ENCODE assay signal across 30 mouse cellular contexts in the genomic region with DNA sequence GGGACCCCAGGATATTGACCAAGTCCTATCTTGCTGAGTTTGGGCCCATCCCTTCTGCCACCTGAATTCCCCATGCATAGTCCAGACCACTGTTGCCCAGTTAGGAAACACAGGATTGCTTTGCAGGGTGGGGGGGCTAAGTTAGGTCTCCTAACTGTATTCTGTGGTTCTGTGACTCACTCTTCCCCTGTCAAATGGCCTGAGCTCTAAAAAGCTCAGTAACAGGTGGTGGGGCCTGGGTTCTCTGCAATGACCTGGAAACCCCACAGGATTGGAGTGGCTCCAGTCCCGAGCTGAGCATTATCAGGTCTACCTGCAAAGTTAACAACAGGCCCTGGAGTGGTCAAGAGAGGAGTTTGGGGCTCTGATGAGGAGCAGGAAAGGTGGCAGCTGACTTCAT. TPM values are rescaled to one million over a fixed set of nuclear protein-coding genes. Genes with fewer than 3 reads are reported as not detected.
DNase-seq lines count a peak whose midpoint lies in the region; ATAC-seq and TF ChIP-seq lines count a peak whose summit lies in the region.
"Had no signal": no experiment of that assay in that cellular context is flagged by ENCODE, and none has a peak within 500 bp of the region (broad histone marks: within the 10 kb centered on the region; RNA-seq: fewer than 3 reads in every experiment).

No protein-coding gene starts in this region.

- no peaks in the 10 kb centered on the region for H3K9me3 ChIP-seq in heart, embryonic 12.5 days (replicated peaks)
- H3K9me3 ChIP-seq in heart, embryonic 11.5 days (replicated peaks; ENCODE audit: control insufficient read depth, low read length) = no peaks in the 10 kb centered on the region
- H3K9me3 ChIP-seq in lung, postnatal 0 days (ENCODE audit: low read length) = no peaks in the 10 kb centered on the region
- no peaks in the 10 kb centered on the region for H3K9me3 ChIP-seq in embryonic facial prominence, embryonic 13.5 days
- H3K9me3 ChIP-seq in forebrain, embryonic 12.5 days = no peaks in the 10 kb centered on the region
- no peaks in the 10 kb centered on the region for H3K9me3 ChIP-seq in hindbrain, postnatal 0 days (ENCODE audit: low read length)
- H3K9me3 ChIP-seq: embryonic facial prominence, embryonic 12.5 days; hindbrain, embryonic 15.5 days; intestine, embryonic 15.5 days; limb, embryonic 13.5 days; midbrain, embryonic 12.5 days; neural tube, embryonic 13.5 days had no signal

- ATAC-seq in heart, embryonic 12.5 days (ENCODE audit: insufficient number of reproducible peaks, low FRiP score) = no peak
- no peak for ATAC-seq in heart, embryonic 11.5 days (replicated peaks; ENCODE audit: insufficient number of reproducible peaks, low FRiP score, low TSS enrichment)
- peak; percentile 16; the same call in 1 of the 2 replicates for ATAC-seq in lung, postnatal 0 days
- ATAC-seq in embryonic facial prominence, embryonic 13.5 days (ENCODE audit: insufficient number of reproducible peaks, insufficient read depth, low FRiP score, low TSS enrichment, low read depth) = no peak
- no peak for ATAC-seq in forebrain, embryonic 12.5 days (ENCODE audit: low FRiP score)
- ATAC-seq in hindbrain, postnatal 0 days = no peak
- ATAC-seq: forebrain, postnatal 0 days; intestine, embryonic 15.5 days had no signal

- peak; percentile 12 for DNase-seq in lung, postnatal 0 days (ENCODE audit: low spot score)
- no peak for DNase-seq in lung, postnatal 36 days
- DNase-seq in hindbrain, postnatal 0 days (ENCODE audit: low spot score) = no peak
- DNase-seq: adrenal gland, postnatal 10 days; B cell, adult 2 months; cerebellum, adult 11 months; cerebellum, adult 9-10 months; cerebellum, postnatal 36 days; forebrain, postnatal 0 days; gastrocnemius, postnatal 10 days; lung, postnatal 4 days; right cerebral cortex, postnatal 4 days; thymus, adult 18-20 months; thymus, postnatal 25 days had no signal

- no peaks in the 10 kb centered on the region for H3K36me3 ChIP-seq in heart, embryonic 12.5 days
- H3K36me3 ChIP-seq in heart, embryonic 11.5 days (ENCODE audit: control insufficient read depth, insufficient read depth, low read length) = no peaks in the 10 kb centered on the region
- no peaks in the 10 kb centered on the region for H3K36me3 ChIP-seq in lung, postnatal 0 days (ENCODE audit: insufficient read depth, low read length)
- no peaks in the 10 kb centered on the region for H3K36me3 ChIP-seq in embryonic facial prominence, embryonic 13.5 days
- H3K36me3 ChIP-seq in forebrain, embryonic 12.5 days (replicated peaks) = no peaks in the 10 kb centered on the region
- no peaks in the 10 kb centered on the region for H3K36me3 ChIP-seq in hindbrain, postnatal 0 days (ENCODE audit: insufficient read depth, low read length)
- H3K36me3 ChIP-seq: embryonic facial prominence, embryonic 12.5 days; hindbrain, embryonic 15.5 days; intestine, embryonic 15.5 days; limb, embryonic 13.5 days; midbrain, embryonic 12.5 days; neural tube, embryonic 13.5 days had no signal

- TF ChIP-seq CTCF in lung, postnatal 0 days (IDR thresholded peaks at IDR 0.05) = no peak
- no peak for TF ChIP-seq CTCF in hindbrain, postnatal 0 days (IDR thresholded peaks at IDR 0.05; ENCODE audit: low read depth)

- H3K27ac ChIP-seq in heart, embryonic 12.5 days (ENCODE audit: poor library complexity, severe bottlenecking) = no peak overlapping the region
- H3K27ac ChIP-seq in heart, embryonic 11.5 days (ENCODE audit: low read depth, low read length) = no peak overlapping the region
- H3K27ac ChIP-seq in lung, postnatal 0 days (ENCODE audit: low read length) = peak overlapping the region; percentile 59
- H3K27ac ChIP-seq in embryonic facial prominence, embryonic 13.5 days = peak overlapping the region; percentile 4; the same call in 1 of the 2 replicates
- H3K27ac ChIP-seq in forebrain, embryonic 12.5 days = no peak overlapping the region
- no peak overlapping the region for H3K27ac ChIP-seq in hindbrain, postnatal 0 days
- H3K27ac ChIP-seq: embryonic facial prominence, embryonic 12.5 days; hindbrain, embryonic 15.5 days; intestine, embryonic 15.5 days; layer of hippocampus, adult 2 months; left cerebral cortex, adult 2 months; limb, embryonic 13.5 days; midbrain, embryonic 12.5 days; neural tube, embryonic 13.5 days; stomach, postnatal 0 days had no signal

- TF ChIP-seq EP300 in lung, postnatal 0 days (IDR thresholded peaks at IDR 0.05) = no peak

- peak overlapping the region; percentile 10; the same call in 1 of the 2 replicates for H3K4me2 ChIP-seq in heart, embryonic 12.5 days
- no peak overlapping the region for H3K4me2 ChIP-seq in heart, embryonic 11.5 days
- H3K4me2 ChIP-seq in lung, postnatal 0 days (replicated peaks; ENCODE audit: low read depth, low read length) = no peak overlapping the region
- H3K4me2 ChIP-seq in embryonic facial prominence, embryonic 13.5 days = no peak overlapping the region
- no peak overlapping the region for H3K4me2 ChIP-seq in forebrain, embryonic 12.5 days
- no peak overlapping the region for H3K4me2 ChIP-seq in hindbrain, postnatal 0 days (ENCODE audit: low read depth, low read length)
- H3K4me2 ChIP-seq: embryonic facial prominence, embryonic 12.5 days; hindbrain, embryonic 15.5 days; intestine, embryonic 15.5 days; limb, embryonic 13.5 days; liver, embryonic 11.5 days; midbrain, embryonic 12.5 days; neural tube, embryonic 13.5 days had no signal

- no peaks in the 10 kb centered on the region for H3K27me3 ChIP-seq in heart, embryonic 12.5 days (replicated peaks)
- H3K27me3 ChIP-seq in heart, embryonic 11.5 days (ENCODE audit: control insufficient read depth, insufficient read depth, low read length) = no peaks in the 10 kb centered on the region
- no peaks in the 10 kb centered on the region; the same call in 1 of the 2 replicates for H3K27me3 ChIP-seq in lung, postnatal 0 days (replicated peaks; ENCODE audit: insufficient read depth, low read length)
- H3K27me3 ChIP-seq in embryonic facial prominence, embryonic 13.5 days = no peaks in the 10 kb centered on the region
- 0 out of 2 replicates have a peak, but pooled peaks cover 3% of the 10 kb centered on the region for H3K27me3 ChIP-seq in forebrain, embryonic 12.5 days
- H3K27me3 ChIP-seq in hindbrain, postnatal 0 days (ENCODE audit: insufficient read depth, low read length) = no peaks in the 10 kb centered on the region
- H3K27me3 ChIP-seq: embryonic facial prominence, embryonic 12.5 days; hindbrain, embryonic 15.5 days; intestine, embryonic 15.5 days; limb, embryonic 13.5 days; megakaryocyte, embryonic 14.5 days; neural tube, embryonic 13.5 days had no signal

- H3K9ac ChIP-seq in heart, embryonic 12.5 days = no peak overlapping the region
- no peak overlapping the region for H3K9ac ChIP-seq in heart, embryonic 11.5 days (ENCODE audit: low read depth, low read length)
- H3K9ac ChIP-seq in lung, postnatal 0 days (replicated peaks; ENCODE audit: low read depth) = no peak overlapping the region
- no peak overlapping the region for H3K9ac ChIP-seq in embryonic facial prominence, embryonic 13.5 days
- H3K9ac ChIP-seq in forebrain, embryonic 12.5 days = no peak overlapping the region
- no peak overlapping the region for H3K9ac ChIP-seq in hindbrain, postnatal 0 days (replicated peaks; ENCODE audit: low read length)
- H3K9ac ChIP-seq: embryonic facial prominence, embryonic 12.5 days; forebrain, postnatal 0 days; hindbrain, embryonic 15.5 days; intestine, embryonic 15.5 days; limb, embryonic 13.5 days; midbrain, embryonic 12.5 days; neural tube, embryonic 13.5 days had no signal

- peaks cover 29% of the 10 kb centered on the region for H3K4me1 ChIP-seq in heart, embryonic 12.5 days (replicated peaks)
- peaks cover 14% of the 10 kb centered on the region for H3K4me1 ChIP-seq in heart, embryonic 11.5 days (ENCODE audit: control insufficient read depth, insufficient read depth, low read length)
- peaks cover 3% of the 10 kb centered on the region; the same call in 1 of the 2 replicates for H3K4me1 ChIP-seq in lung, postnatal 0 days (ENCODE audit: insufficient read depth, low read depth, low read length)
- peaks cover 18% of the 10 kb centered on the region for H3K4me1 ChIP-seq in embryonic facial prominence, embryonic 13.5 days
- no peaks in the 10 kb centered on the region for H3K4me1 ChIP-seq in forebrain, embryonic 12.5 days
- H3K4me1 ChIP-seq in hindbrain, postnatal 0 days (ENCODE audit: insufficient read depth, low read length) = no peaks in the 10 kb centered on the region
- H3K4me1 ChIP-seq: hindbrain, embryonic 15.5 days; intestine, embryonic 15.5 days; midbrain, embryonic 12.5 days; neural tube, embryonic 13.5 days had no signal

- WGBS in heart, embryonic 12.5 days = 28% methylated on average over 1 of the region's 1 CpGs
- WGBS in heart, embryonic 11.5 days (ENCODE audit: insufficient replicate concordance) = 33% methylated on average over 1 of the region's 1 CpGs
- 35% methylated on average over 1 of the region's 1 CpGs for WGBS in lung, postnatal 0 days
- WGBS in embryonic facial prominence, embryonic 13.5 days = 53% methylated on average over 1 of the region's 1 CpGs
- WGBS in forebrain, embryonic 12.5 days = 21% methylated on average over 1 of the region's 1 CpGs
- WGBS in hindbrain, postnatal 0 days = 74% methylated on average over 1 of the region's 1 CpGs

- H3K4me3 ChIP-seq in heart, embryonic 12.5 days = no peak overlapping the region
- H3K4me3 ChIP-seq in heart, embryonic 11.5 days (ENCODE audit: low read depth, low read length) = no peak overlapping the region
- no peak overlapping the region for H3K4me3 ChIP-seq in lung, postnatal 0 days (ENCODE audit: low read depth, low read length)
- H3K4me3 ChIP-seq in embryonic facial prominence, embryonic 13.5 days = no peak overlapping the region
- no peak overlapping the region for H3K4me3 ChIP-seq in forebrain, embryonic 12.5 days (replicated peaks)
- H3K4me3 ChIP-seq in hindbrain, postnatal 0 days (ENCODE audit: low read length) = no peak overlapping the region
- H3K4me3 ChIP-seq: embryonic facial prominence, embryonic 12.5 days; erythroblast, embryonic 14.5 days; hindbrain, embryonic 15.5 days; intestine, embryonic 15.5 days; layer of hippocampus, adult 2 months; left cerebral cortex, adult 2 months; limb, embryonic 13.5 days; midbrain, embryonic 12.5 days; neural tube, embryonic 13.5 days had no signal

RNA-seq across cellular contexts. Expression of gene Mylk, which starts 47.5 kb away (rescaled TPM):
- 5.2 and 5.4 TPM in 2 replicates for polyA plus RNA-seq in heart, embryonic 12.5 days (2016; fragmentation: Nextera tagmentation; extraction: Ambion mirVana)
- 4.3 TPM in 2 replicates for polyA plus RNA-seq in heart, embryonic 11.5 days (2014; fragmentation: Nextera tagmentation; extraction: Ambion mirVana)
- polyA plus RNA-seq in lung, postnatal 0 days (2015; fragmentation: Nextera tagmentation; extraction: Ambion mirVana) = 55.7 and 72.3 TPM in 2 replicates
- 12.6 and 13.4 TPM in 2 replicates for polyA plus RNA-seq in embryonic facial prominence, embryonic 13.5 days (2015; fragmentation: Nextera tagmentation; extraction: Ambion mirVana)
- polyA plus RNA-seq in forebrain, embryonic 12.5 days (2016; fragmentation: Nextera tagmentation; extraction: Ambion mirVana) = 3.4 and 5.5 TPM in 2 replicates
- total RNA-seq in hindbrain, postnatal 0 days (2014; rRNA removed) = 10.6 and 20.1 TPM in 2 replicates
- 3.1 and 3.7 TPM in 2 replicates for polyA plus RNA-seq in hindbrain, postnatal 0 days (2015; fragmentation: Nextera tagmentation; extraction: Ambion mirVana)
- polyA plus RNA-seq: erythroblast, embryonic 14.5 days had no signal

Comparison
In these comparisons a context has a peak if more than half of its experiments do, and no peak if none do; other contexts are left out.
1. H3K27ac ChIP-seq: peak in lung, postnatal 0 days (single experiment) and embryonic facial prominence, embryonic 13.5 days (single experiment); none in heart, embryonic 12.5 days (single experiment), heart, embryonic 11.5 days (single experiment), forebrain, embryonic 12.5 days (single experiment) and hindbrain, postnatal 0 days (single experiment).